Mouse (Mus musculus): ENCODE results near the gene Pias4. TPM values are rescaled to one million over a fixed set of nuclear protein-coding genes. Genes with fewer than 3 reads are reported as not detected.
A peak's percentile ranks its signal among the peaks of the same experiment; 100 is the strongest.
"Not testable (repeated sequence)": the region's sequence is repeated elsewhere in the genome, so short reads cannot be mapped to it uniquely, and the experiment has no call there.

The Pias4 gene
- polyA plus RNA-seq, 1 experiment from 2014 or later: 62.1 TPM

DNA sequence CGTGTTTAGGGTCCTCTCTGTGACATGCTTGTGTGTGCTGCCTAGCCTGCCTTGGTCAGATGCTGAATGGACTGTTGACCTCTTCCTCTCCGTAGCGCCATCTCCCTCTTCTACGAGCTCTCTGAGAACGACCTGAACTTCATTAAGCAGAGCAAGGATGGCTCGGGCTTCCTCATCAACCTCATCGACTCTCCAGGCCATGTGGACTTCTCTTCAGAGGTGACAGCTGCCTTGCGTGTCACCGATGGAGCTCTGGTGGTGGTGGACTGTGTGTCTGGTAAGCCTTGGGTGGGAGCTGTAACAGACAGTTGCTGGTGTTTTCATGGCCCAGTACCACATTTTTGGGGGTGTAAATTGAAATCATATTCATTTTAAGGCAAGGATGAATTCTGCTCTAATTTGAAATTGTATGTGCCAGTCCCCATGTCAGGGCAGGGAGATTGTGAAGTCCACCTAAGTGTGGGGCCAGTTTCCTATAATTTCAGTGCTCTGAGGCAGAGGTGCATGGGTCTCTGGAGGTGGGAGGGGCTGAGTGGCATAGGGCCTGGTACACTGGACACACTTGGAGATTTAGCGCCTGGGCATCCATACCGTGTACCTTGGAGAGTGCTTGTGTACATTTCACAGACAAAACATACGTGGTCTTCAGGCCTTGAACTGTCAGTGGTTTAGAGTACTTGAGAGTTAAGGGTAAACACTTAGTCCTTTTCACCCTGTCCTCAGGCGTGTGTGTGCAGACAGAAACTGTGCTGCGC lies 10.4 kb upstream of the Pias4 start:
- peaks cover 53% of the 10 kb centered on the region for H3K36me3 ChIP-seq
- peak overlapping the region; percentile 96 for H3K4me2 ChIP-seq
- peak overlapping the region; percentile 94 for H3K27ac ChIP-seq
- H3K9me3 ChIP-seq: no peaks in the 10 kb centered on the region
- no peak for ATAC-seq (ENCODE audit: insufficient number of reproducible peaks, insufficient read depth, low FRiP score, low TSS enrichment, low read depth)
- WGBS: 67% methylated on average over 14 of the region's 14 CpGs
- H3K4me3 ChIP-seq (replicated peaks): peak overlapping the region; percentile 98
- H3K27me3 ChIP-seq: no peaks in the 10 kb centered on the region
- H3K9ac ChIP-seq (replicated peaks): peak overlapping the region; percentile 98
- peaks cover 57% of the 10 kb centered on the region for H3K4me1 ChIP-seq (replicated peaks)

DNA sequence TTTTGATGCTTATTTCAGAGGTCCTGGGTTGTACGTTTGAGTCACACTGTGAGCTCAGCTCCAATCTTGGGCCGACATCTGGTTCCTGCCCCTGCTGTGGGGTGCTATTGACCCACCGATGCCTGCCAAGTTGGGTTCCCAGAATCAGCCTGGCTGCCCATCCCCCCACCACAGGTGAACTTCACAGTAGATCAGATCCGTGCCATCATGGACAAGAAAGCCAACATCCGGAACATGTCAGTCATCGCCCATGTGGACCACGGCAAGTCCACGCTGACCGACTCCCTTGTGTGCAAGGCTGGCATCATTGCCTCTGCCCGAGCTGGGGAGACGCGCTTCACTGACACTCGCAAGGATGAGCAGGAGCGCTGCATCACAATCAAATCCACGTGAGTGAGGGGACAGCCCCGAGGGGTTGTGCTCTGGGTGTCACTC lies 9.8 kb upstream of the Pias4 start:
- Histone ChIP-seq H3K36me3 (peaks cover 53% of the 10 kb centered on the region), H3K9me3 (no peaks in the 10 kb centered on the region), H3K4me2 (peak overlapping the region; percentile 96), H3K27ac (peak overlapping the region; percentile 94), H3K9ac (replicated peaks) (peak overlapping the region; percentile 98), H3K27me3 (no peaks in the 10 kb centered on the region), H3K4me3 (replicated peaks) (peak overlapping the region; percentile 98), H3K4me1 (replicated peaks) (peaks cover 58% of the 10 kb centered on the region)
- WGBS: 17% methylated on average over 16 of the region's 16 CpGs
- no peak for ATAC-seq (ENCODE audit: insufficient number of reproducible peaks, insufficient read depth, low FRiP score, low TSS enrichment, low read depth)

GRCm38 (mm10) chr10:81176466-81177271 lies 8.9 kb upstream of the Pias4 start, which contains the start of gene Eef2:
Gene Eef2 (plus strand): TSS chr10:81176631.
- Histone ChIP-seq H3K27me3 (no peaks in the 10 kb centered on the region), H3K9me3 (no peaks in the 10 kb centered on the region), H3K36me3 (peaks cover 45% of the 10 kb centered on the region), H3K4me2 (peak within 1 kb of the TSS; percentile 96), H3K9ac (replicated peaks) (peak within 1 kb of the TSS; percentile 98), H3K4me3 (replicated peaks) (peak within 1 kb of the TSS; percentile 98), H3K4me1 (replicated peaks) (peaks cover 54% of the 10 kb centered on the region), H3K27ac (peak within 1 kb of the TSS; percentile 94)
- peak; percentile 71 for ATAC-seq (ENCODE audit: insufficient number of reproducible peaks, insufficient read depth, low FRiP score, low TSS enrichment, low read depth)
- WGBS: under 1% methylated on average over 77 of the region's 77 CpGs

- H3K4me1 ChIP-seq (replicated peaks): peaks cover 50% of the 10 kb centered on the region
Measured at GRCm38 (mm10) chr10:81175936-81176465, 8.3 kb upstream of the Pias4 start.

GRCm38 (mm10) chr10:81175345-81175701 lies 7.6 kb upstream of the Pias4 start:
- Histone ChIP-seq H3K36me3 (peaks cover 31% of the 10 kb centered on the region), H3K4me1 (replicated peaks) (peaks cover 48% of the 10 kb centered on the region), H3K4me2 (peak overlapping the region; percentile 96), H3K27ac (peak overlapping the region; percentile 94)
- ATAC-seq (ENCODE audit: insufficient number of reproducible peaks, insufficient read depth, low FRiP score, low TSS enrichment, low read depth); H3K27me3 ChIP-seq; H3K4me3 ChIP-seq (replicated peaks); H3K9ac ChIP-seq (replicated peaks); H3K9me3 ChIP-seq: not testable (repeated sequence)
- 9% methylated on average over 4 of the region's 4 CpGs for WGBS

More at GRCm38 (mm10) chr10:81175936-81176465, 8.3 kb upstream of the Pias4 start:
- peaks cover 38% of the 10 kb centered on the region for H3K36me3 ChIP-seq
- H3K27me3 ChIP-seq: no peaks in the 10 kb centered on the region
- H3K27ac ChIP-seq: peak overlapping the region; percentile 94
- ATAC-seq (ENCODE audit: insufficient number of reproducible peaks, insufficient read depth, low FRiP score, low TSS enrichment, low read depth): no peak
- no peaks in the 10 kb centered on the region for H3K9me3 ChIP-seq
- H3K4me2 ChIP-seq: peak overlapping the region; percentile 96
- 9% methylated on average over 13 of the region's 13 CpGs for WGBS
- H3K9ac ChIP-seq (replicated peaks): no peak overlapping the region
- H3K4me3 ChIP-seq (replicated peaks): peak overlapping the region; percentile 98

- peak; percentile 59 for ATAC-seq (ENCODE audit: insufficient number of reproducible peaks, insufficient read depth, low FRiP score, low TSS enrichment, low read depth)
- Histone ChIP-seq H3K27me3 (no peaks in the 10 kb centered on the region), H3K9ac (replicated peaks) (peak overlapping the region; percentile 63), H3K4me3 (replicated peaks) (peak overlapping the region; percentile 39), H3K36me3 (peaks cover 26% of the 10 kb centered on the region), H3K9me3 (no peaks in the 10 kb centered on the region), H3K4me2 (peak overlapping the region; percentile 67), H3K4me1 (replicated peaks) (peaks cover 45% of the 10 kb centered on the region), H3K27ac (peak overlapping the region; percentile 94)
- 3% methylated on average over 29 of the region's 29 CpGs for WGBS
Measured at GRCm38 (mm10) chr10:81174617-81175344, 7.1 kb upstream of the Pias4 start.

- 0 out of 2 replicates have a peak, but pooled peaks have one; percentile 15 for ATAC-seq (ENCODE audit: insufficient number of reproducible peaks, insufficient read depth, low FRiP score, low TSS enrichment, low read depth)
- peak overlapping the region; percentile 42; the same call in 1 of the 2 replicates for H3K9ac ChIP-seq (replicated peaks)
- peak overlapping the region; percentile 44 for H3K4me2 ChIP-seq
- peak overlapping the region; percentile 8; the same call in 1 of the 2 replicates for H3K4me3 ChIP-seq (replicated peaks)
- peaks cover 37% of the 10 kb centered on the region for H3K4me1 ChIP-seq (replicated peaks)
- H3K36me3 ChIP-seq: peaks cover 9% of the 10 kb centered on the region
- WGBS: 4% methylated on average over 21 of the region's 21 CpGs
- no peaks in the 10 kb centered on the region for H3K9me3 ChIP-seq
- peak overlapping the region; percentile 94 for H3K27ac ChIP-seq
- H3K27me3 ChIP-seq: no peaks in the 10 kb centered on the region
Measured at GRCm38 (mm10) chr10:81173132-81173531, 5.4 kb upstream of the Pias4 start.

- Histone ChIP-seq H3K4me1 (replicated peaks) (peaks cover 37% of the 10 kb centered on the region), H3K4me2 (peak overlapping the region; percentile 76)
- not testable (repeated sequence) for H3K4me3 ChIP-seq (replicated peaks)
Measured at GRCm38 (mm10) chr10:81169411-81169900, 1.7 kb upstream of the Pias4 start.

GRCm38 (mm10) chr10:81168521-81169244 lies 960 bp upstream of the Pias4 start:
- WGBS: 3% methylated on average over 29 of the region's 29 CpGs
- H3K36me3 ChIP-seq: peaks cover 19% of the 10 kb centered on the region
- H3K27me3 ChIP-seq: no peaks in the 10 kb centered on the region
- peaks cover 29% of the 10 kb centered on the region for H3K4me1 ChIP-seq (replicated peaks)
- H3K4me3 ChIP-seq (replicated peaks): peak overlapping the region; percentile 93
- peak overlapping the region; percentile 84 for H3K27ac ChIP-seq
- no peak for ATAC-seq (ENCODE audit: insufficient number of reproducible peaks, insufficient read depth, low FRiP score, low TSS enrichment, low read depth)
- peak overlapping the region; percentile 42; the same call in 1 of the 2 replicates for H3K9ac ChIP-seq (replicated peaks)
- H3K9me3 ChIP-seq: no peaks in the 10 kb centered on the region
- H3K4me2 ChIP-seq: peak overlapping the region; percentile 76

More at GRCm38 (mm10) chr10:81169411-81169900, 1.7 kb upstream of the Pias4 start:
- H3K27me3 ChIP-seq; H3K9ac ChIP-seq (replicated peaks); H3K9me3 ChIP-seq; ATAC-seq (ENCODE audit: insufficient number of reproducible peaks, insufficient read depth, low FRiP score, low TSS enrichment, low read depth); H3K27ac ChIP-seq: not testable (repeated sequence)
- H3K36me3 ChIP-seq: peaks cover 12% of the 10 kb centered on the region
- 66% methylated on average over 5 of the region's 14 CpGs for WGBS

- peaks cover 26% of the 10 kb centered on the region for H3K36me3 ChIP-seq
- 7% methylated on average over 5 of the region's 5 CpGs for WGBS
- peak overlapping the region; percentile 93 for H3K4me3 ChIP-seq (replicated peaks)
- no peaks in the 10 kb centered on the region for H3K9me3 ChIP-seq
- no peaks in the 10 kb centered on the region for H3K27me3 ChIP-seq
- peak overlapping the region; percentile 84 for H3K27ac ChIP-seq
- peaks cover 23% of the 10 kb centered on the region for H3K4me1 ChIP-seq (replicated peaks)
- peak overlapping the region; percentile 76 for H3K4me2 ChIP-seq
- peak; percentile 52 for ATAC-seq (ENCODE audit: insufficient number of reproducible peaks, insufficient read depth, low FRiP score, low TSS enrichment, low read depth)
- peak overlapping the region; percentile 42; the same call in 1 of the 2 replicates for H3K9ac ChIP-seq (replicated peaks)
Measured at GRCm38 (mm10) chr10:81168087-81168431, 336 bp upstream of the Pias4 start.

Measured in limb, embryonic 12.5 days (tissue).